Mouse (Mus musculus) spleen, postnatal 4 days (tissue): ENCODE data around the gene Syna.
A peak's percentile ranks its signal among the peaks of the same experiment; 100 is the strongest.

Experiments
- DNase-seq, 2 experiments: peaks; one replicate each; pipeline ENCODE4 v3.0.0; 2022; ENCODE audit warnings: low spot score in 2 of 2

Syna gene

GRCm38 (mm10) chr5:134560071-134560449 is at the start of gene Syna:
Gene Syna, minus strand, starts transcription at chr5:134560171.
- no peak for DNase-seq

- peak in 1 of 2 experiments; percentile 44 for DNase-seq
These were observed 47.1 kb upstream of the Syna start for GRCm38 (mm10) chr5:134607121-134607520.

GRCm38 (mm10) chr5:134606314-134606713 is 46.3 kb upstream of the Syna start:
- DNase-seq = no peak

GRCm38 (mm10) chr5:134604376-134604775 is 44.4 kb upstream of the Syna start:
- no peak for DNase-seq

GRCm38 (mm10) chr5:134597711-134598110 is 37.7 kb upstream of the Syna start:
- no peak for DNase-seq

- peak in 1 of 2 experiments; percentile 58 for DNase-seq
These were observed 33.1 kb upstream of the Syna start for GRCm38 (mm10) chr5:134593093-134593492.

GRCm38 (mm10) chr5:134592026-134592581 is 32.1 kb upstream of the Syna start:
- no peak for DNase-seq

- DNase-seq = no peak
These were observed 29.9 kb upstream of the Syna start for GRCm38 (mm10) chr5:134589900-134590299.

GRCm38 (mm10) chr5:134584798-134585197 is 24.8 kb upstream of the Syna start:
- no peak for DNase-seq

GRCm38 (mm10) chr5:134583884-134584213 is 23.9 kb upstream of the Syna start:
- DNase-seq = no peak

- no peak for DNase-seq
These were observed 23.3 kb upstream of the Syna start for GRCm38 (mm10) chr5:134583006-134583883.

GRCm38 (mm10) chr5:134582221-134582907 is 22.4 kb upstream of the Syna start:
- DNase-seq = peak; percentile 97 to 99

GRCm38 (mm10) chr5:134581146-134581545 is 21.2 kb upstream of the Syna start, which contains the start of gene Rfc2:
Gene Rfc2, plus strand, starts transcription at chr5:134581366.
- no peak for DNase-seq

GRCm38 (mm10) chr5:134579135-134579534 is 19.2 kb upstream of the Syna start:
- no peak for DNase-seq

GRCm38 (mm10) chr5:134577534-134577933 is 17.6 kb upstream of the Syna start:
- DNase-seq = no peak

GRCm38 (mm10) chr5:134576517-134577220 is 16.7 kb upstream of the Syna start:
- no peak for DNase-seq

GRCm38 (mm10) chr5:134575833-134576232 is 15.9 kb upstream of the Syna start:
- DNase-seq = no peak

- no peak for DNase-seq
These were observed 12.7 kb upstream of the Syna start for GRCm38 (mm10) chr5:134572508-134573214.

- DNase-seq = peak in 1 of 2 experiments; percentile 39
These were observed 11.9 kb upstream of the Syna start for GRCm38 (mm10) chr5:134571730-134572507.

GRCm38 (mm10) chr5:134568964-134569491 is 9.1 kb upstream of the Syna start:
- DNase-seq = peak in 1 of 2 experiments; percentile 58
